Mouse (Mus musculus) embryonic facial prominence, embryonic 13.5 days (tissue): ENCODE measurements at regions not wholly inside any gene's neighbourhood (a gene's known extent, or its start where the extent isn't known, plus 50 kb on each side); places are given as distances from the start of the nearest gene placed in this dataset.

Experiments
- ATAC-seq: fragments of 200-750 bp; cut with Nextera tagmentation; 2 replicates; pipeline ENCODE4 v1.8.0; 2017; ENCODE audit warnings: low read depth; ENCODE audit not compliant: insufficient number of reproducible peaks, insufficient read depth, low FRiP score, low TSS enrichment
- H3K27ac ChIP-seq: fragments of 300-500 bp; sonication (generic); 2 replicates; pipeline ENCODE4 v1.5.1; 2015; ENCODE audit warnings: moderate library complexity, mild to moderate bottlenecking, inconsistent platforms
- H3K27me3 ChIP-seq: fragments of 300-500 bp; sonication (generic); 2 replicates; pipeline ENCODE4 v1.6.1; 2015; ENCODE audit warnings: mild to moderate bottlenecking, inconsistent platforms
- H3K36me3 ChIP-seq: fragments of 300-500 bp; sonication (generic); 2 replicates; pipeline ENCODE4 v1.6.1; 2015; ENCODE audit warnings: mild to moderate bottlenecking, inconsistent platforms
- H3K4me1 ChIP-seq: fragments of 300-500 bp; sonication (generic); 2 replicates; pipeline ENCODE4 v1.6.1; 2015; ENCODE audit warnings: inconsistent platforms
- H3K4me2 ChIP-seq: fragments of 300-500 bp; sonication (generic); 2 replicates; pipeline ENCODE4 v1.6.1; 2015; ENCODE audit warnings: moderate library complexity, mild to moderate bottlenecking, inconsistent platforms
- H3K4me3 ChIP-seq: fragments of 300-500 bp; sonication (generic); 2 replicates; pipeline ENCODE4 v1.5.1; 2015; ENCODE audit warnings: mild to moderate bottlenecking, inconsistent platforms
- H3K9ac ChIP-seq: fragments of 300-500 bp; sonication (generic); 2 replicates; pipeline ENCODE4 v1.6.1; 2015; ENCODE audit warnings: mild to moderate bottlenecking, inconsistent platforms
- H3K9me3 ChIP-seq: fragments of 300-500 bp; sonication (generic); 2 replicates; pipeline ENCODE4 v1.6.1; 2016; ENCODE audit warnings: inconsistent platforms
- WGBS: fragments of 180-500 bp; shearing (Covaris S2); methylation state at CpG from one replicate; pipeline ENCODE4 v1.1.7; 2015; ENCODE audit warnings: mixed read lengths; 5-methylcytosine and 5-hydroxymethylcytosine counted together

DNA sequence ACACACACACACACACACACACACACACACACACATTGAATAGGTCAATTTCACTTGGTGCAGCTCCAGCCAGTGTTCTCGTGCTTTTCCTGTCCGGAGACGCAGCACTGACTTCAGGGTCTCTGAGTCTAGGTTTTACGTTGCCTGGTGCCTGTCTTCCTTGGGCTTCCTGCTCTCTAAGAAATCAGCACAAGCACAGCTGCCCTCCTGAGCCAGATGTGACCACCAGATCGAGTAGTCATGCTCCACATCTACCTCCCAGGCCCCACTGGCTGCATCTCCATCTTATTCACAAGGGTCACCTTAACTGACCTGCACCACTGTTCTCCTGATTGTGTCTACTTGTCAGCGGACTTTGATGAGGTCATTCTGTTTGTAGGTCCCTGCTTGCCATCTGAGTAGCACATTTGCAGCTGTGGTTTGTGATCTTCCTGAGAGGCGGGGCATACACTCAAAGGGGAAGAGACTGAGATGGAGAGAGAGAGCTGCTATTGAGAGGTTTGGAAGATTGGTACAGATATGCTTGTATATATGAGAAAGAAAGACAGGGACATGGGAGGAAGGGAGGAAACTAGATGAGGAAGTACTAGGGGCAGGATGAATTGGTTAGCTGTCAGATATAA lies 118.8 kb upstream of the H2al1a start:
- H3K36me3 ChIP-seq = no peaks in the 10 kb centered on the region
- 70% methylated on average over 7 of the region's 7 CpGs for WGBS
- no peak overlapping the region for H3K9ac ChIP-seq
- H3K4me3 ChIP-seq = no peak overlapping the region
- no peaks in the 10 kb centered on the region for H3K9me3 ChIP-seq
- no peak for ATAC-seq
- H3K4me2 ChIP-seq = no peak overlapping the region
- no peaks in the 10 kb centered on the region; the same call in 1 of the 2 replicates for H3K27me3 ChIP-seq
- no peak overlapping the region for H3K27ac ChIP-seq
- H3K4me1 ChIP-seq = no peaks in the 10 kb centered on the region

- H3K4me2 ChIP-seq = no peak overlapping the region
- no peak overlapping the region for H3K9ac ChIP-seq
- H3K36me3 ChIP-seq = no peaks in the 10 kb centered on the region
- no peak overlapping the region for H3K27ac ChIP-seq
- H3K9me3 ChIP-seq = no peaks in the 10 kb centered on the region
- no peak overlapping the region for H3K4me3 ChIP-seq
- H3K27me3 ChIP-seq = no peaks in the 10 kb centered on the region; the same call in 1 of the 2 replicates
- WGBS = 74% methylated on average over 12 of the region's 12 CpGs
- no peak for ATAC-seq
- H3K4me1 ChIP-seq = no peaks in the 10 kb centered on the region
Measured at GRCm38 (mm10) chrX:11181855-11182254, 117.2 kb upstream of the H2al1a start.

DNA sequence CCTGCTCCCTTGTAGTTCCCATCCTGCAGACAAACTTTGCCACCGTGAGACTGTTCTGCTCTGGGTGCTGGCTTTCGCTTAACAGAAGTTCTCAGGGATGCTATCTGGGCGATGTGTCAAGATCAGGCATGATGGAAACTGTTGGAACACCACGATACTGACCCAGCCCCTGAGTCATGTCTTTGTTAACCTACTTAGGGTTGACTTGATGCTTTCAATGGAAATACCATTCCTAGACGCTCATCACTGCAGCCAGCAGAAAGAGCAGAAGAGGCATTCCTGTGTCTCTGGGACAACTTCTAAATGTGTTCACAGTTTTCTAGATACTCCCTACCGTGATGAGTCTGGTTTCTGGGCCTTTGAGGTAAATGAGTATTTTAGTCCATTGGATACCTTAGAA lies 108.2 kb upstream of the H2al1a start:
- Histone ChIP-seq H3K4me3 (no peak overlapping the region), H3K27me3 (peaks cover 17% of the 10 kb centered on the region; the same call in 1 of the 2 replicates), H3K4me1 (no peaks in the 10 kb centered on the region), H3K9me3 (no peaks in the 10 kb centered on the region), H3K27ac (no peak overlapping the region), H3K9ac (no peak overlapping the region), H3K4me2 (no peak overlapping the region), H3K36me3 (no peaks in the 10 kb centered on the region)
- WGBS = 87% methylated on average over 6 of the region's 6 CpGs
- no peak for ATAC-seq

DNA sequence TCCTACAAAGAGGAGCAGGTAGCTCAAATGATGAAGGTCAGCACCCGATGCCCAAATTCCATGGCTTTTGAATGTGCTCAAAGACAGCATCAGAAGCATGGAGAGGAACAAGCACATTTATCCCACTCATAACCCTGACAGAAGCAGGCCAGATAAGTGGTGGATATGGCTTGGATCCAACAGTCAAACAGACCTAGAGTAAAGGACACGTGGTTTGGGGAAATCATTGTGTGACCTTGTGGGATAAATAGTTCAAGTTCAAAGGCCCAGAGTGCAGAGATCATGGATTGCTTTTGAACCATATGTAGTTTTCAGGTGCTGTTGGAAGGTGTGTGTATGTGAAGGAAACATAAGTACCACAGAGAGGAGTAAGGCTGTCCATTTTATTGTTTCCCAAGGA lies 94.9 kb upstream of the H2al1a start:
- 86% methylated on average over 2 of the region's 2 CpGs for WGBS
- H3K36me3 ChIP-seq = no peaks in the 10 kb centered on the region
- H3K4me1 ChIP-seq = no peaks in the 10 kb centered on the region
- no peak overlapping the region for H3K4me3 ChIP-seq
- ATAC-seq = no peak
- H3K27ac ChIP-seq = no peak overlapping the region
- H3K27me3 ChIP-seq = peaks cover 16% of the 10 kb centered on the region; the same call in 1 of the 2 replicates
- H3K9ac ChIP-seq = no peak overlapping the region
- no peaks in the 10 kb centered on the region for H3K9me3 ChIP-seq
- H3K4me2 ChIP-seq = no peak overlapping the region

- Histone ChIP-seq H3K9me3 (no peaks in the 10 kb centered on the region), H3K4me1 (no peaks in the 10 kb centered on the region), H3K36me3 (no peaks in the 10 kb centered on the region), H3K27me3 (peaks cover 13% of the 10 kb centered on the region), H3K4me3 (no peak overlapping the region), H3K9ac (no peak overlapping the region), H3K27ac (no peak overlapping the region), H3K4me2 (no peak overlapping the region)
- 81% methylated on average over 5 of the region's 5 CpGs for WGBS
- no peak for ATAC-seq
Measured at GRCm38 (mm10) chrX:11209895-11210294, 89.2 kb upstream of the H2al1a start.

- H3K4me3 ChIP-seq = no peak overlapping the region
- WGBS = 58% methylated on average over 1 of the region's 1 CpGs
- peaks cover 10% of the 10 kb centered on the region for H3K27me3 ChIP-seq
- no peak for ATAC-seq
- H3K9ac ChIP-seq = no peak overlapping the region
- no peaks in the 10 kb centered on the region for H3K9me3 ChIP-seq
- no peaks in the 10 kb centered on the region for H3K4me1 ChIP-seq
- no peak overlapping the region for H3K4me2 ChIP-seq
- H3K36me3 ChIP-seq = no peaks in the 10 kb centered on the region
- no peak overlapping the region for H3K27ac ChIP-seq
Measured at GRCm38 (mm10) chrX:11212811-11213210, 86.2 kb upstream of the H2al1a start.

DNA sequence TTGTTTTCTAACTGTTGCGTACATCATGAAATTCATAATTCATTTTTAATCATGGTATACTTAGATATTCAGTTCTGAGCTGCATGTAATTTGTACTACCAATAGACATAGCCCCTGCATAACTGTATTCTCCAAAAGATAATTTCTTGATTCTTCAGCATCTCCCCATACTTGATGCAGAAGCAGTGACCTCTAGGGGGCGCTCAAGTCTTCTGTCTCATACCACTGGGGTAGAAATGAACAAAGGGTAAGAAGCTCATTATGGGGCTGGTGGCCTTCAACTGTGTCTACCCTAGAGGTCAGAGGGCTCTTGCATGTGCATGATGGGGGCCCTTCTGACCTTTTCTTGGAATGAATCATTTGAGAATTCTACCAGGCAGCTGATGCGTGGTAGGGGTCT lies 85.6 kb upstream of the H2al1a start:
- peaks cover 10% of the 10 kb centered on the region for H3K27me3 ChIP-seq
- no peak overlapping the region for H3K4me3 ChIP-seq
- no peaks in the 10 kb centered on the region for H3K36me3 ChIP-seq
- no peak for ATAC-seq
- H3K9ac ChIP-seq = no peak overlapping the region
- no peaks in the 10 kb centered on the region for H3K9me3 ChIP-seq
- no peak overlapping the region for H3K27ac ChIP-seq
- 64% methylated on average over 3 of the region's 3 CpGs for WGBS
- no peaks in the 10 kb centered on the region for H3K4me1 ChIP-seq
- H3K4me2 ChIP-seq = no peak overlapping the region

DNA sequence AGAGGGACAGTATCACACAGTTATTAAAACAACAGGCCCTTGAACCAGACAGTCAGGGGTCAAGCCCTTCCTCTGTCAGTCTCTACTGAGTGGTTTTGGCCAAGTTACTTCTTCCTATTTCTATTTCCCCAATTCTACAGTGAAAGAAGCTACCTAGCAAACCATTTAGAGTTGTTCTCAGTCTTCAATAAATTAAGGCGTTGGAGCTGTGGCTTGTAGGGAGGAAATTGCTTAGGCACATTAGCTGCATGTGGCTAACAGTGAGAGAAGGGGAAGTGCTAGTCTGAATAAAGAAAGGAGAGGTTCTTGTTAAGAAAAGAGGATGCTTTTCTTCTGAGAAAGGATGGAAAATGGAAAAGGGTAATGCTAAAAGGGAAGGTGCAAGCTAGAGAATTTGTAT lies 60.0 kb upstream of the H2al1a start:
- no peaks in the 10 kb centered on the region for H3K36me3 ChIP-seq
- H3K27me3 ChIP-seq = peaks cover 28% of the 10 kb centered on the region; the same call in 1 of the 2 replicates
- H3K9me3 ChIP-seq = no peaks in the 10 kb centered on the region
- H3K4me3 ChIP-seq = no peak overlapping the region
- ATAC-seq = no peak
- 81% methylated on average over 1 of the region's 1 CpGs for WGBS
- no peaks in the 10 kb centered on the region for H3K4me1 ChIP-seq
- H3K27ac ChIP-seq = no peak overlapping the region
- no peak overlapping the region for H3K9ac ChIP-seq
- H3K4me2 ChIP-seq = no peak overlapping the region

DNA sequence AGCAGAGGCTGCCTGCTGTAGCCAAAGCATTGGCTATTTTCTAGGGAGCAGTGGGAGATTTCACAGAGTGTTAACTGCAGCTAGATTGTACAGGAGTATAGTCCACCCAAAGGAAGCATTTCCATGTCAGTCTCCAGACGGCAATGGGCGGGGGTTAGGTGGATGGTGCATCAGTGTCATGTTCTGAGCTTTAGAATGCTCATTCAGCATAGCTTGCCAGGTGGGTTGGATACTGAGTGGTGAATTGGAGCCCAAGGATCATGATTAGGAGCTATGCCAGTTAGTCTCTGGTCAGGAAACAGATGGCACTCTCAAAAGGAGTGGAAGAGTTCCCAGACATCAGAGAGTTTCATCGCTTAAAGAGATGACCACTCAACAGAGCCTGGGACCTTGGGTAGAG lies 53.5 kb upstream of the H2al1a start:
- H3K27ac ChIP-seq = no peak overlapping the region
- H3K4me3 ChIP-seq = no peak overlapping the region
- no peak overlapping the region for H3K9ac ChIP-seq
- H3K36me3 ChIP-seq = no peaks in the 10 kb centered on the region
- ATAC-seq = no peak
- peaks cover 27% of the 10 kb centered on the region; the same call in 1 of the 2 replicates for H3K27me3 ChIP-seq
- WGBS = 91% methylated on average over 3 of the region's 3 CpGs
- H3K4me2 ChIP-seq = no peak overlapping the region
- no peaks in the 10 kb centered on the region for H3K4me1 ChIP-seq
- no peaks in the 10 kb centered on the region for H3K9me3 ChIP-seq
